Mouse (Mus musculus) midbrain, embryonic 11.5 days (tissue): ENCODE data around the gene Acox3. TPM values are rescaled to one million over a fixed set of nuclear protein-coding genes. Genes with fewer than 3 reads are reported as not detected.
A peak's percentile ranks its signal among the peaks of the same experiment; 100 is the strongest.

ENCODE experiments used
- ATAC-seq: fragments of 200-750 bp; cut with Nextera tagmentation; 2 replicates; pipeline ENCODE4 v1.8.0; 2017; ENCODE audit warnings: moderate TSS enrichment, moderate library complexity; ENCODE audit not compliant: low FRiP score
- DNase-seq: peaks from one replicate; pipeline ENCODE4 v3.0.0; 2015; ENCODE audit warnings: low spot score; ENCODE audit errors: missing footprints
- H3K27ac ChIP-seq: fragments of 300-500 bp; sonication (generic); 2 replicates; pipeline ENCODE4 v1.5.1; 2014; ENCODE audit warnings: low read depth, low read length
- H3K27me3 ChIP-seq: fragments of 300-500 bp; sonication (generic); 2 replicates; pipeline ENCODE4 v1.6.1; 2014; ENCODE audit warnings: mild to moderate bottlenecking, low read length, moderate library complexity, mixed read lengths; ENCODE audit not compliant: control insufficient read depth, insufficient read depth
- H3K36me3 ChIP-seq: fragments of 300-500 bp; sonication (generic); 2 replicates; pipeline ENCODE4 v1.6.1; 2014; ENCODE audit warnings: mild to moderate bottlenecking, low read length, moderate library complexity, mixed read lengths; ENCODE audit not compliant: control insufficient read depth, insufficient read depth
- H3K4me1 ChIP-seq: fragments of 300-500 bp; sonication (generic); 2 replicates; pipeline ENCODE4 v1.6.1; 2014; ENCODE audit warnings: low read length; ENCODE audit not compliant: control insufficient read depth, insufficient read depth
- H3K4me2 ChIP-seq: fragments of 300-500 bp; sonication (generic); 2 replicates; pipeline ENCODE4 v1.6.1; 2014; ENCODE audit warnings: mild to moderate bottlenecking, moderate library complexity
- H3K4me3 ChIP-seq: fragments of 300-500 bp; sonication (generic); 2 replicates; pipeline ENCODE4 v1.5.1; 2014; ENCODE audit warnings: low read depth, low read length
- H3K9ac ChIP-seq: fragments of 300-500 bp; sonication (generic); 2 replicates; pipeline ENCODE4 v1.6.1; 2014; ENCODE audit warnings: low read length
- H3K9me3 ChIP-seq: fragments of 300-500 bp; sonication (generic); 2 replicates; pipeline ENCODE4 v1.6.1; 2016; ENCODE audit warnings: low read length; ENCODE audit not compliant: control insufficient read depth
- WGBS: fragments of 180-500 bp; shearing (Covaris S2); extraction: QIAGEN DNeasy Blood & Tissue Kit; methylation state at CpG from one replicate; pipeline ENCODE4 v1.1.7; 2014; 5-methylcytosine and 5-hydroxymethylcytosine counted together
- polyA plus RNA-seq: library from polyadenylated mRNA; unstranded; fragments of >200 nt; fragmentation: Nextera tagmentation; extraction: Ambion mirVana; gene quantifications from 2 replicates; pipeline ENCODE4 v1.2.1, GENCODE M21; 2014

The Acox3 gene
- polyA plus RNA-seq, 1 experiment from 2014 or later = 14.6 TPM

GRCm38 (mm10) chr5:35551855-35552837, 30.7 kb upstream of the Acox3 start:
- H3K27ac ChIP-seq = no peak overlapping the region

GRCm38 (mm10) chr5:35552838-35553539, 29.9 kb upstream of the Acox3 start:
- Histone ChIP-seq H3K36me3 (no peaks in the 10 kb centered on the region; the same call in 1 of the 2 replicates), H3K4me2 (no peak overlapping the region), H3K4me1 (no peaks in the 10 kb centered on the region), H3K27me3 (no peaks in the 10 kb centered on the region), H3K4me3 (no peak overlapping the region), H3K9me3 (no peaks in the 10 kb centered on the region), H3K27ac (no peak overlapping the region), H3K9ac (no peak overlapping the region)
- WGBS = 83% methylated on average over 4 of the region's 4 CpGs
- no peak for DNase-seq
- no peak for ATAC-seq

More at GRCm38 (mm10) chr5:35551855-35552837, 30.7 kb upstream of the Acox3 start:
- H3K9ac ChIP-seq = no peak overlapping the region
- no peaks in the 10 kb centered on the region for H3K36me3 ChIP-seq
- DNase-seq (no peak), ATAC-seq (no peak)
- H3K4me1 ChIP-seq = no peaks in the 10 kb centered on the region
- no peaks in the 10 kb centered on the region for H3K9me3 ChIP-seq
- no peaks in the 10 kb centered on the region for H3K27me3 ChIP-seq
- no peak overlapping the region for H3K4me2 ChIP-seq
- 50% methylated on average over 7 of the region's 7 CpGs for WGBS
- no peak overlapping the region for H3K4me3 ChIP-seq

GRCm38 (mm10) chr5:35556393-35556792, 26.4 kb upstream of the Acox3 start:
- Histone ChIP-seq H3K36me3 (no peaks in the 10 kb centered on the region; the same call in 1 of the 2 replicates), H3K27me3 (no peaks in the 10 kb centered on the region)

GRCm38 (mm10) chr5:35557946-35558621, 24.8 kb upstream of the Acox3 start:
- 66% methylated on average over 13 of the region's 13 CpGs for WGBS
- H3K36me3 ChIP-seq = peaks cover 12% of the 10 kb centered on the region; the same call in 1 of the 2 replicates
- H3K4me1 ChIP-seq = no peaks in the 10 kb centered on the region
- H3K4me2 ChIP-seq = no peak overlapping the region
- no peak overlapping the region for H3K4me3 ChIP-seq
- no peaks in the 10 kb centered on the region for H3K9me3 ChIP-seq
- ATAC-seq (no peak), DNase-seq (no peak)
- H3K27ac ChIP-seq = no peak overlapping the region
- no peak overlapping the region for H3K9ac ChIP-seq
- no peaks in the 10 kb centered on the region for H3K27me3 ChIP-seq

More at GRCm38 (mm10) chr5:35556393-35556792, 26.4 kb upstream of the Acox3 start:
- whole genome bisulfite sequencing = 85% methylated on average over 7 of the region's 7 CpGs
- H3K4me3 ChIP-seq = no peak overlapping the region
- no peak overlapping the region for H3K9ac ChIP-seq
- H3K4me1 ChIP-seq = no peaks in the 10 kb centered on the region
- no peak overlapping the region for H3K27ac ChIP-seq
- DNase-seq (no peak), ATAC-seq (no peak)
- H3K9me3 ChIP-seq = no peaks in the 10 kb centered on the region
- no peak overlapping the region for H3K4me2 ChIP-seq

GRCm38 (mm10) chr5:35559447-35559846, 23.4 kb upstream of the Acox3 start:
- Histone ChIP-seq H3K4me2 (no peak overlapping the region), H3K27ac (no peak overlapping the region), H3K9ac (no peak overlapping the region), H3K27me3 (no peaks in the 10 kb centered on the region), H3K9me3 (no peaks in the 10 kb centered on the region), H3K4me1 (peaks cover 2% of the 10 kb centered on the region; the same call in 1 of the 2 replicates), H3K36me3 (peaks cover 18% of the 10 kb centered on the region), H3K4me3 (no peak overlapping the region)
- no peak for ATAC-seq
- no peak for DNase-seq
- 86% methylated on average over 8 of the region's 8 CpGs for WGBS

- Histone ChIP-seq H3K27me3 (no peaks in the 10 kb centered on the region), H3K4me1 (peaks cover 2% of the 10 kb centered on the region; the same call in 1 of the 2 replicates), H3K9ac (no peak overlapping the region), H3K4me2 (no peak overlapping the region), H3K4me3 (no peak overlapping the region), H3K27ac (no peak overlapping the region), H3K9me3 (no peaks in the 10 kb centered on the region), H3K36me3 (peaks cover 21% of the 10 kb centered on the region)
- 89% methylated on average over 2 of the region's 2 CpGs for WGBS
- DNase-seq (no peak), ATAC-seq (no peak)
Measured at GRCm38 (mm10) chr5:35562616-35563015, 20.2 kb upstream of the Acox3 start.

- no peaks in the 10 kb centered on the region for H3K9me3 ChIP-seq
- no peaks in the 10 kb centered on the region for H3K27me3 ChIP-seq
- no peak overlapping the region for H3K4me2 ChIP-seq
- H3K36me3 ChIP-seq = peaks cover 23% of the 10 kb centered on the region
- peak; percentile 98 for DNase-seq
- no peak overlapping the region for H3K4me3 ChIP-seq
- H3K9ac ChIP-seq = no peak overlapping the region
- H3K4me1 ChIP-seq = peaks cover 2% of the 10 kb centered on the region; the same call in 1 of the 2 replicates
- H3K27ac ChIP-seq = no peak overlapping the region
- ATAC-seq = peak; percentile 57
- WGBS = 0% methylated on average over 1 of the region's 1 CpGs
Measured at GRCm38 (mm10) chr5:35563449-35563848, 19.4 kb upstream of the Acox3 start.

GRCm38 (mm10) chr5:35565217-35565616, 17.6 kb upstream of the Acox3 start:
- Histone ChIP-seq H3K27me3 (no peaks in the 10 kb centered on the region), H3K36me3 (peaks cover 26% of the 10 kb centered on the region)

More at GRCm38 (mm10) chr5:35565217-35565616, 17.6 kb upstream of the Acox3 start:
- H3K4me3 ChIP-seq = no peak overlapping the region
- DNase-seq (no peak), ATAC-seq (no peak)
- no peaks in the 10 kb centered on the region for H3K9me3 ChIP-seq
- H3K4me2 ChIP-seq = no peak overlapping the region
- no peak overlapping the region for H3K27ac ChIP-seq
- peaks cover 2% of the 10 kb centered on the region; the same call in 1 of the 2 replicates for H3K4me1 ChIP-seq
- no peak overlapping the region for H3K9ac ChIP-seq
- WGBS = 94% methylated on average over 9 of the region's 9 CpGs
